Mouse (Mus musculus) mammary gland, adult 2 months (tissue): ENCODE measurements around the gene Tipin. TPM values are rescaled to one million over a fixed set of nuclear protein-coding genes. Genes with fewer than 3 reads are reported as not detected.

Source experiments
- polyA plus RNA-seq: library from polyadenylated mRNA; depleted of rRNA; stranded (reverse); fragments of >200 nt; gene quantifications from 2 replicates; pipeline ENCODE4 v1.2.3, GENCODE M21; 2012; ENCODE audit warnings: low replicate concordance; rRNA removed

Gene Tipin
- polyA plus RNA-seq, result 2.7 and 5.3 TPM in 2 replicates

GRCm38 (mm10) chr9:64281105-64281780 is at the start of gene Tipin:
Gene Tipin (plus strand): TSS chr9:64281581.

GRCm38 (mm10) chr9:64234768-64235435 is 46.5 kb upstream of the Tipin start, which contains the start of gene Uchl4:
Gene Uchl4 (plus strand): TSS chr9:64235201.

GRCm38 (mm10) chr9:64253021-64253904 is 28.1 kb upstream of the Tipin start, which contains the start of gene Map2k1:
Gene Map2k1 (minus strand): TSS chr9:64253631.

GRCm38 (mm10) chr9:64341254-64341566 is 59.8 kb downstream of the Tipin start, which contains the start of gene Dis3l:
Gene Dis3l (minus strand): TSS chr9:64341288.

Other genes starting within 250 kb of the Tipin start
- 8.6 and 16.6 TPM in 2 replicates for gene Lctl, start 164.4 kb upstream of the Tipin start, polyA plus RNA-seq
- 0.47 and 1.2 TPM in 2 replicates for gene Zwilch, start 108.5 kb upstream of the Tipin start, polyA plus RNA-seq
- 325 and 388 TPM in 2 replicates for gene Rpl4, start 108.2 kb upstream of the Tipin start, polyA plus RNA-seq
- 4.7 and 10.5 TPM in 2 replicates for gene Snapc5, start 102.3 kb upstream of the Tipin start, polyA plus RNA-seq
- gene Uchl4, start 46.4 kb upstream of the Tipin start, polyA plus RNA-seq, result 0.20 TPM in 1 of 2 replicates, not detected in the other
- 41.2 and 56.7 TPM in 2 replicates for gene Map2k1, start 27.9 kb upstream of the Tipin start, polyA plus RNA-seq
- gene Dis3l, start 59.7 kb downstream of the Tipin start, polyA plus RNA-seq, result 9.2 and 27.7 TPM in 2 replicates
- gene Megf11, start 104.0 kb downstream of the Tipin start, polyA plus RNA-seq, result 0.43 and 0.73 TPM in 2 replicates